Mouse (Mus musculus): Measurements from ENCODE around the gene Msrb3.

- TF ChIP-seq POLR2A (IDR thresholded peaks at IDR 0.05; ENCODE audit: low read depth, low read length) = no peak
- no peak for TF ChIP-seq CTCF (IDR thresholded peaks at IDR 0.05; ENCODE audit: borderline replicate concordance, insufficient read depth, low read length)
Observed at GRCm38 (mm10) chr10:120839966-120840365, 58.9 kb downstream of the Msrb3 start.

All from embryonic fibroblast, embryonic 13.5 days (primary cell).